Mouse (Mus musculus) embryonic facial prominence, embryonic 11.5 days (tissue): ENCODE data around the gene Rab17. TPM values are rescaled to one million over a fixed set of nuclear protein-coding genes. Genes with fewer than 3 reads are reported as not detected.

Source experiments
- ATAC-seq: fragments of 200-750 bp; cut with Nextera tagmentation; replicated peaks from 2 replicates; pipeline ENCODE4 v1.8.0; 2017; ENCODE audit warnings: low read depth; ENCODE audit not compliant: insufficient number of reproducible peaks, low FRiP score, low TSS enrichment
- DNase-seq: peaks from one replicate; pipeline ENCODE4 v3.0.0-alpha.2; 2015; ENCODE audit warnings: low spot score
- H3K27ac ChIP-seq: fragments of 300-500 bp; sonication (generic); replicated peaks from 2 replicates; pipeline ENCODE4 v1.5.1; 2014; ENCODE audit warnings: mild to moderate bottlenecking, low read depth, low read length, control low read depth
- H3K27me3 ChIP-seq: fragments of 300-500 bp; sonication (generic); 2 replicates; pipeline ENCODE4 v1.6.1; 2014; ENCODE audit warnings: mild to moderate bottlenecking, low read length, moderate library complexity, mixed read lengths; ENCODE audit not compliant: control insufficient read depth, insufficient read depth
- H3K36me3 ChIP-seq: fragments of 300-500 bp; sonication (generic); replicated peaks from 2 replicates; pipeline ENCODE4 v1.6.1; 2014; ENCODE audit warnings: low read depth, mild to moderate bottlenecking, low read length, moderate library complexity, mixed read lengths; ENCODE audit not compliant: control insufficient read depth, insufficient read depth
- H3K4me1 ChIP-seq: fragments of 300-500 bp; sonication (generic); 2 replicates; pipeline ENCODE4 v1.6.1; 2014; ENCODE audit warnings: low read length, mixed read lengths; ENCODE audit not compliant: control insufficient read depth, insufficient read depth
- H3K4me2 ChIP-seq: fragments of 300-500 bp; sonication (generic); 2 replicates; pipeline ENCODE4 v1.6.1; 2014; ENCODE audit warnings: low read depth, mild to moderate bottlenecking, control low read depth, low read length, moderate library complexity
- H3K4me3 ChIP-seq: fragments of 300-500 bp; sonication (generic); 2 replicates; pipeline ENCODE4 v1.5.1; 2014; ENCODE audit warnings: low read depth, low read length, control low read depth
- H3K9ac ChIP-seq: fragments of 300-500 bp; sonication (generic); replicated peaks from 2 replicates; pipeline ENCODE4 v1.6.1; 2014; ENCODE audit warnings: mild to moderate bottlenecking, control low read depth, low read length
- H3K9me3 ChIP-seq: fragments of 300-500 bp; sonication (generic); replicated peaks from 2 replicates; pipeline ENCODE4 v1.6.1; 2016; ENCODE audit warnings: mild to moderate bottlenecking, low read length, inconsistent platforms, mixed read lengths; ENCODE audit not compliant: control insufficient read depth
- WGBS: fragments of 180-500 bp; shearing (Covaris S2); extraction: QIAGEN DNeasy Blood & Tissue Kit; methylation state at CpG from one replicate; pipeline ENCODE4 v1.1.7; 2014; 5-methylcytosine and 5-hydroxymethylcytosine counted together
- polyA plus RNA-seq: library from polyadenylated mRNA; unstranded; fragments of >200 nt; fragmentation: Nextera tagmentation; extraction: Ambion mirVana; gene quantifications from 2 replicates; pipeline ENCODE4 v1.2.1, GENCODE M21; 2014

The Rab17 gene
- polyA plus RNA-seq, 1 experiment from 2014 or later, result 0.70 TPM

DNA sequence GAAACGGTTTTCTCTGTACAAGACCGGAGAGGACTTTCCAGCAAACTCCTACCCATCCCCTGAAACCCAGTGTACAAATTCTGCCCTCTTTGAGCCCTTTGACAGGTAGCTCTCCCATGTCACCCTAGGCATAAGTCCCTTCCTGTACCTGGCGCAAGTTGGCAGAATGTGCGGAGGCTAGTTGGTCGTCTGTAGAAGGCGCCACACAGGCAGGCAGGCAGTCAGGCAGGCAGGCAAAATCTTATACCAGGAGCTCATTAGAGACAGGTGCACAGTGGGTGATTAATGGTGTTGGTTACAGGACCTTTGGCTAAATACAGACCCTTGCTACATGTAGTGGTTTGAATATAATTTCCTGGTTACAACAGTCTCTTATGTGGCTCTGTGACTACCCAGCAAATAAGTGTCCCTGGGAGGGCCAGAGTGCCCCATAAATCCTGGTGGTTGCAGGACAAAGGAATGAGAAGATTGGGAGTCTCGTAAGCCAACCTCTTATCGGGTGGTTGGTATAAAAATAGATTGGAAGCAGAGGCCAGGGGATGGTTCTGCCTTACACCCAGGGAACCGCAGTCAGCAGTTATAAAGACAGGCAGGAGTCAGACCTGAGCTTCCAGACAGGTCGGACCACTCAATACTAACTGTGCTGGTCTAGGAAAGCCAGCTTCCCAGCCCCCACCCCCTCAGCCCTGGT lies 30.6 kb upstream of the Rab17 start:
- DNase-seq, result no peak
- Histone ChIP-seq H3K4me2 (peak overlapping the region; percentile 97; the same call in 1 of the 2 replicates), H3K9ac (no peak overlapping the region), H3K36me3 (no peaks in the 10 kb centered on the region), H3K9me3 (no peaks in the 10 kb centered on the region), H3K27ac (no peak overlapping the region), H3K4me3 (no peak overlapping the region), H3K4me1 (peaks cover 2% of the 10 kb centered on the region; the same call in 1 of the 2 replicates), H3K27me3 (no peaks in the 10 kb centered on the region)
- ATAC-seq, result no peak
- 78% methylated on average over 10 of the region's 10 CpGs for WGBS

DNA sequence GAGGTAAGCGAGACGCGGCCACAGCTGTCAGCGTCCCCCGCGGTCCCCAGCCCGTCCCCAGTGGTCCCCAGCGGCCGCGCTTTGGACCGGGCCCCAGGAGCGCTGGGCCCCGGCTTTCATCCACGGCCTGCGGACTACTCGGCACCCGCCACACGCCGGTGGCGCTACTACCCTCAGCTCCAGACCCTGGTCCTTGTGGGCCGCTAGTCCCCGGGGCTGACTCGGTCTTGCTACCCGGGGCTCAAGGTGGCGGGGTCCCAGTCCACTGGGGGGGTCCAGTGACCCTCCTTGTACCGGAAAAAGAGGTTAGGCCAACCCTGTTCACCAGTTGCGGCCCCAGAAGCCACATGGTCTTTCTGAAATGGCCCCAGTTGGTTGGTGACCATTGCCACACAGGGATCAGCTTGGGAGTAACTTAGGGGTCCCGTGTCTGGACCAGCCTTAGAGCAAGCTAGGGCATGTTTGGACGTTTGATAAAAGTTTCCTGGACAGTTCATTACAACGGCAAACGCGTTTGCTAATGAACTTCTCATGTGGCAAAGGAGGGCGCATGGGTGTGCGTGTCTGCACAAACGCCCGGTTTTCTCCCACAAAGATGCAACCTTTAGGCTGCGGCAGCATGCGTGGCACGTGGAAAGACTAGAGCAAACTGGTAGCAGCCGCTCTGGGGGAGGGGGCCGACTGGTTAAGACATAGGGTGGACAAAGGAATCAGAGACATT lies 29.6 kb upstream of the Rab17 start:
- peak; percentile 75 for ATAC-seq
- Histone ChIP-seq H3K27me3 (no peaks in the 10 kb centered on the region), H3K4me1 (peaks cover 2% of the 10 kb centered on the region; the same call in 1 of the 2 replicates), H3K9ac (peak overlapping the region; percentile 86), H3K4me2 (peak overlapping the region; percentile 97), H3K27ac (no peak overlapping the region), H3K36me3 (no peaks in the 10 kb centered on the region), H3K4me3 (peak overlapping the region; percentile 78), H3K9me3 (no peaks in the 10 kb centered on the region)
- 2% methylated on average over 41 of the region's 41 CpGs for WGBS
- peak; percentile 50 for DNase-seq

DNA sequence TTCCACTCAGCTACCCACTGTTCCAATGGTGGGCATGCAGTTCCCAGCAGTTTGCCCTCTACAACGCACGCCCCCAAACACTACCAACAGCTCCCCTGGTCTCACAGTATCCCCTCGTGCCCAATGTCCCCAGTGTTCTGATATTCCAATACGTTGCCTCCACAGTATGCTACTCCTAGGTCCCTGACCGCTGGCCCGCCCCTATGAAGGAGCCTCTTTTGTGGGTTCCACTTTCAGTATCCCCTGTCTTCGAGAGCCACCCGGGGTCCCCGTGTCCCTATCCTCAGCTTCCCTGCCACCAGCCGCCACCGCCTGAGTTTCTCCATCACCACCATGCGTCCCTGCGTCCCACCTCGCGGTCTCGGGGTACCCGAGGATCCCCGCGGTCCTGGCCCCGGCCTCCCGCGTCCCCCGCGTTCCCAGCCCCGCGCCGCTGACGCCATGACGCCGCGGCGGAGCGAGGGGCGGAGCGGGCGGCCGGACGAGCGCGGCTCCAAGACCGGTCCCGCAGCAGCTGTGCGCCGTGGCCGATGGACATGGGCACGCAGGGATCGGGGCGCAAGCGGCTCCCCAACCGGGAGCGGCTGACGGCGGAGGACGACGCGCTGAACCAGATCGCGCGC lies 28.9 kb upstream of the Rab17 start, which contains the start of gene Lrrfip1:
TSS of gene Lrrfip1 (plus strand) at position 470 of the 623 bp plus-strand sequence.
- H3K4me3 ChIP-seq, result peak within 1 kb of the TSS; percentile 78
- WGBS, result 3% methylated on average over 57 of the region's 59 CpGs
- no peaks in the 10 kb centered on the region for H3K27me3 ChIP-seq
- no peaks in the 10 kb centered on the region for H3K36me3 ChIP-seq
- H3K4me1 ChIP-seq, result peaks cover 2% of the 10 kb centered on the region; the same call in 1 of the 2 replicates
- DNase-seq (peak; percentile 71), ATAC-seq (peak; percentile 71)
- no peaks in the 10 kb centered on the region for H3K9me3 ChIP-seq
- H3K9ac ChIP-seq, result peak within 1 kb of the TSS; percentile 86
- H3K27ac ChIP-seq, result no peak within 1 kb of the TSS
- H3K4me2 ChIP-seq, result peak within 1 kb of the TSS; percentile 97

DNA sequence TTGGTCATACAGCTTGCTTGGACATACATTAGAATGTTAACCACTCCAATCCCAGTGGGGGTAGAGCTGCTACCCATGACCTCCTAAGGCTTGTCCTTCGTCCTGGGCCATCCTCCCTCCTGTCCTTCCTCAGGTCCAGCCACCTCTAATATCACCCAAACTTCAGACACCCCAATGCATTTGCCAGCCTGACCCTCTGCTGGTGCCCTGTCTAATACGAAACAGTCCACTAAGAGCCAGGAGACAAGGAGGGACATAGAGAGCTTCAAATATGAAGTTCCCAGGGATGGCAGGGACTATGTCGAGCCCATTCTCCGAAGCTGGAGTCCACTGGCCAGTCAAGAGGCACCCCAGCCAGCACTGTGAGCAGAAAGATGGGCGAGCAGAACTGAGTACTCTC lies 28.2 kb upstream of the Rab17 start:
- H3K4me1 ChIP-seq, result peaks cover 2% of the 10 kb centered on the region; the same call in 1 of the 2 replicates
- H3K27ac ChIP-seq, result no peak overlapping the region
- H3K4me3 ChIP-seq, result no peak overlapping the region
- H3K9me3 ChIP-seq, result no peaks in the 10 kb centered on the region
- no peak overlapping the region for H3K4me2 ChIP-seq
- H3K27me3 ChIP-seq, result no peaks in the 10 kb centered on the region
- ATAC-seq, result no peak
- no peak for DNase-seq
- WGBS, result 88% methylated on average over 5 of the region's 5 CpGs
- H3K9ac ChIP-seq, result no peak overlapping the region; the same call in 1 of the 2 replicates
- no peaks in the 10 kb centered on the region for H3K36me3 ChIP-seq

DNA sequence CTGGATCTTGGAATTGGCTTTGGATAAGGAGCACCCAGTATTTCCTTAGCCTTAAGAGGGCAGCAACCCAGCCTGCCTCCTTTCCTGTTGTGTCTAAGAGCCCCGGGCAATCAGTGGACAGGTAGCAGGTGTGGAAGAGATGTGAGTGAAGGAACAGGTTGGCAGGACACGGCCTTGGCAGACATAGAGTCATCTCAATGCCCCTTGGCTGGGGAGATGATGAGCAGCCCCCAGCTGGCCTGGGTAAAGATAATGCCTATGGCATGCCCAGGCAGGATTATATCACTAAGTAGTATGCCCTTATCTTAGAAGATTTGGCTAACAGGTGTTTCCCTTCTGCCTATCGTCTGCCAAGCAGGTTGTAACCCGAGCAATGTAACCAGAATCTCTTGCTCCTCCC lies 27.7 kb upstream of the Rab17 start:
- ATAC-seq (no peak), DNase-seq (no peak)
- Histone ChIP-seq H3K9me3 (no peaks in the 10 kb centered on the region), H3K4me1 (peaks cover 2% of the 10 kb centered on the region; the same call in 1 of the 2 replicates), H3K4me3 (no peak overlapping the region), H3K9ac (no peak overlapping the region), H3K36me3 (no peaks in the 10 kb centered on the region), H3K4me2 (no peak overlapping the region), H3K27me3 (no peaks in the 10 kb centered on the region), H3K27ac (no peak overlapping the region)
- 61% methylated on average over 4 of the region's 4 CpGs for WGBS

DNA sequence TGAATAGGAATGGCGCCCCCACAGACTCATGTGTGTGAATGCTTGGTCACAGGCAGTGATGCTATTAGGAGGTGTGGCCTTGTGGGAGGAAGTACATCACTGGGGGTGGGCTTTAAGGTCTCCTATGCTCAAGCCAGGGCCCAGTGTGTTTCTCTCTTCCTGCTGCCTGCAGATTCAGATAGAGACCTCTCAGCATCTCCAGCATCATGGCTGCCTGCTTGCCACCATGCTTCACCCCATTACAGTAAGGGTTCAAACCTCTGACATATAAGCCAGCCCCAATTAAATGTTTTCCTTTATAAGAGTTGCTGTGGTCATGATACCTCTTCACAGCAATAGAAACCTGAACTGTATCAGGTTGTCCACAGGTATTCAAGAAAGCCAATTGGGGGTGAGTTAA lies 26.5 kb upstream of the Rab17 start:
- Histone ChIP-seq H3K4me1 (peaks cover 2% of the 10 kb centered on the region; the same call in 1 of the 2 replicates), H3K27me3 (no peaks in the 10 kb centered on the region), H3K4me3 (no peak overlapping the region), H3K9me3 (no peaks in the 10 kb centered on the region), H3K27ac (no peak overlapping the region), H3K9ac (no peak overlapping the region), H3K4me2 (no peak overlapping the region), H3K36me3 (no peaks in the 10 kb centered on the region)
- ATAC-seq (no peak), DNase-seq (no peak)
- WGBS, result 100% methylated on average over 1 of the region's 1 CpGs

DNA sequence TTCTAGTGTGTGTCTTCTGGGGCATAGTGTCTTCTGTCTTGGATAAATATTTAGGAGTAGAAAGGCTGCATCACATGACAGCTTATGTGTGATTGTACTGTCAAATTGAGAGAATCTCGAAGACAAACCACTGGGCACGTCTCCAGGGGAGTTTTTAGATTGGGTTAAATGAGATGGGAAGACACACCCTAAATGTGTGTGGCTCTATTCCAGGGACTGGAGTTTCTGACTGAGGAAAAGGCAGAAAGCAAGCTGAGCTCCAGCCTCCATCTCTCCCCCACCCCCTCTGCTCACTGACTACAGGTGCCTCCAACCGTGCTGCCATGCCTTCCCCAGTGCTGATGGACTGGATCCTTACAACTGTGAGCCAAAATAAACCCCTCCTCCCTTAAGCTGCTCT lies 11.9 kb upstream of the Rab17 start:
- H3K9ac ChIP-seq, result no peak overlapping the region
- no peak for ATAC-seq
- H3K36me3 ChIP-seq, result no peaks in the 10 kb centered on the region
- no peak overlapping the region for H3K4me2 ChIP-seq
- H3K4me3 ChIP-seq, result no peak overlapping the region
- no peaks in the 10 kb centered on the region for H3K4me1 ChIP-seq
- WGBS, result 74% methylated on average over 3 of the region's 3 CpGs
- no peak for DNase-seq
- no peaks in the 10 kb centered on the region for H3K9me3 ChIP-seq
- H3K27ac ChIP-seq, result no peak overlapping the region
- H3K27me3 ChIP-seq, result no peaks in the 10 kb centered on the region
